Mouse (Mus musculus) kidney, postnatal 25 days (tissue): ENCODE results near the gene Pds5b.
"Not testable (repeated sequence)": the region's sequence is repeated elsewhere in the genome, so short reads cannot be mapped to it uniquely, and the experiment has no call there.

ENCODE experiments used
- DNase-seq, 2 experiments: peaks; one replicate each; pipeline ENCODE4 v3.0.0; 2021; ENCODE audit warnings: mixed read lengths in 2 of 2

The Pds5b gene

GRCm38 (mm10) chr5:150829499-150829898 is 156.0 kb downstream of the Pds5b start:
- DNase-seq, result no peak

DNA sequence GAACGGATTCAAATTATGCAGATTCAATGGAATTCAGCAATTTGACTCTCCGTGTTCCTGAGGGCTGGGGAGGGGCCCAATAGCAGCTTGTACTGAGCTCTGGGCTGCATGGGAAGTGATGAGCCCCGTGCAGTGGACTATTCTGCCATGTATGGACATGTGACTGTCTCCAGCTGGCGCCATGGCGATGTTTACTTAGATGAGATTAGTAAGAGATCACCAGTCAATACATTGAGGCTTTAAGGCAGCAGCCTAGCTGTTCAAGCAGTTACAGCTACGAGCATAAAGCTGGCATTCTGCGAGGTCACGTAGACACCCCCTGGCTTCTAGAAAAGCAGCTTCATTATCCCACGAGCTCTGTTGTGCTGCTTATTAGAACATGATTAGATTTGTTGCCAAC is 157.2 kb downstream of the Pds5b start:
- DNase-seq, result no peak

DNA sequence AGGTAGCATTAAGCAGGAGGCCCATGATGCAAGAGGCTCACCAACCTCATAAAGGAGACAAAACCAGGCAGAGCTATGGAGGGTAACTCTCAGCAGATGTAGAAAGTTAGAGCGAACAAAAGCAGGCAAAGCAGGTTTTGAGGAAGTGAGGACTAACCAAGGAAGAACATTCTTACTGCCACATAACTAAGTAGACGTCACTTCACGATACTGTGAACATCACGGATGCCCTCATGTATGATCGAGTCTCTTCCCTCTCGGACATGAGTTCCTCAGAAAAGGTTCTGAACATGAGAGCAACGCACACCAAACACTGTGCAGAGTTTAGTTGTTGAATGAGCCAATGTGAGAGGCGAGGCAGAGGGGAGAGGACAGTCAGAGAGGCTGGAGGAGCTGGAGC is 163.2 kb downstream of the Pds5b start:
- no peak for DNase-seq

GRCm38 (mm10) chr5:150839688-150840541 is 166.4 kb downstream of the Pds5b start:
- peak; percentile 58 to 77 for DNase-seq

- DNase-seq, result no peak
These were observed 167.1 kb downstream of the Pds5b start for GRCm38 (mm10) chr5:150840596-150840995.

DNA sequence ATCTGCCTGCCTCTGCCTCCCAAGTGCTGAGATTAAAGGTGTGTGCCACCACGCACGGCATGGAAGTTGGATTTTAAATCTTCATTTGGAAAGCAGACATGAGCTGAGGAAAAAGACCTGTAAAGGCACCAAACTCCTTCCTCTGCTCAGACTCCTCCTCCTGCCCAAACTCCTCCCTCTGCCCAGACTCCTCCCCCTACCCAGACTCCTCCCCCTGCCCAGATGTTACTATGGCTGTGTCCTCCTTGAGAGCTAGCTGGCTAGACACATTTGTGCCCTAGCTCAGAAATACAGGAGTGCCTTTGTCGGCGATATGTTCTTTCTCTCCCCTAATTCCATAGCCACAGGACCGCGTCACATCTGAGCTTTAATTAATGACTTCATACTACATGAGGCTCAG is 172.4 kb downstream of the Pds5b start:
- no peak for DNase-seq

- no peak for DNase-seq
These were observed 177.3 kb downstream of the Pds5b start for GRCm38 (mm10) chr5:150850821-150851220.

- DNase-seq, result not testable (repeated sequence)
These were observed 178.6 kb downstream of the Pds5b start for GRCm38 (mm10) chr5:150852097-150852496.

GRCm38 (mm10) chr5:150854506-150854905 is 181.0 kb downstream of the Pds5b start:
- DNase-seq, result no peak

GRCm38 (mm10) chr5:150859642-150860194 is 186.2 kb downstream of the Pds5b start:
- no peak for DNase-seq
